Comparison of ENCODE assay signal across 9 mouse cellular contexts in genomic region chr8:119575366-119575726, GRCm38 (mm10). TPM values are rescaled to one million over a fixed set of nuclear protein-coding genes. Genes with fewer than 3 reads are reported as not detected.
DNase-seq lines count a peak whose midpoint lies in the region; ATAC-seq and TF ChIP-seq lines count a peak whose summit lies in the region.
"Had no signal": no experiment of that assay in that cellular context is flagged by ENCODE, and none has a peak within 500 bp of the region (broad histone marks: within the 10 kb centered on the region; RNA-seq: fewer than 3 reads in every experiment).

No protein-coding gene starts in this region.

- TF ChIP-seq POLR2A in kidney, adult 2 months (IDR thresholded peaks at IDR 0.05; ENCODE audit: low read depth, low read length): no peak
- TF ChIP-seq POLR2A in bone marrow, adult 2 months (IDR thresholded peaks at IDR 0.05; ENCODE audit: borderline replicate concordance, control insufficient read depth, low read depth, low read length): no peak

- no peaks in the 10 kb centered on the region for H3K9me3 ChIP-seq in hindbrain, embryonic 13.5 days
- H3K9me3 ChIP-seq in midbrain, embryonic 14.5 days (ENCODE audit: control insufficient read depth, low read length): no peaks in the 10 kb centered on the region

- H3K9ac ChIP-seq in hindbrain, embryonic 13.5 days: peak overlapping the region; percentile 84
- H3K9ac ChIP-seq in midbrain, embryonic 14.5 days (replicated peaks; ENCODE audit: low read length): peak overlapping the region; percentile 75

- peak; percentile 59; the same call in 1 of the 2 replicates for ATAC-seq in hindbrain, embryonic 13.5 days (ENCODE audit: low FRiP score)
- no peak for ATAC-seq in midbrain, embryonic 14.5 days (ENCODE audit: low FRiP score, low TSS enrichment)

- no peaks in the 10 kb centered on the region for H3K36me3 ChIP-seq in kidney, adult 2 months (ENCODE audit: control insufficient read depth, insufficient read depth, low read length)
- no peaks in the 10 kb centered on the region for H3K36me3 ChIP-seq in hindbrain, embryonic 13.5 days
- H3K36me3 ChIP-seq in midbrain, embryonic 14.5 days (ENCODE audit: control insufficient read depth, insufficient read depth, low read length): 0 out of 2 replicates have a peak, but pooled peaks cover 4% of the 10 kb centered on the region

- TF ChIP-seq CTCF in kidney, adult 2 months (conservative IDR thresholded peaks at IDR 0.05; ENCODE audit: insufficient read depth, insufficient read length, low read depth, low read length): no peak
- TF ChIP-seq CTCF in bone marrow, adult 2 months (IDR thresholded peaks at IDR 0.05; ENCODE audit: control insufficient read depth, insufficient read depth, low read length): no peak

- WGBS in kidney, adult 2 months: 2% methylated on average over 16 of the region's 16 CpGs
- WGBS in bone marrow, adult 2 months: 2% methylated on average over 16 of the region's 16 CpGs
- WGBS in hindbrain, embryonic 13.5 days: 4% methylated on average over 16 of the region's 16 CpGs
- 3% methylated on average over 16 of the region's 16 CpGs for WGBS in midbrain, embryonic 14.5 days

- no peak overlapping the region for H3K27ac ChIP-seq in kidney, adult 2 months (ENCODE audit: insufficient read depth, low read depth, low read length)
- H3K27ac ChIP-seq in bone marrow, adult 2 months (ENCODE audit: control insufficient read depth, insufficient read depth, low read depth, low read length, poor library complexity): no peak overlapping the region
- H3K27ac ChIP-seq in hindbrain, embryonic 13.5 days: no peak overlapping the region
- H3K27ac ChIP-seq in midbrain, embryonic 14.5 days (replicated peaks; ENCODE audit: low read depth, low read length): no peak overlapping the region; the same call in 1 of the 2 replicates

- H3K27me3 ChIP-seq in kidney, adult 2 months (replicated peaks; ENCODE audit: control insufficient read depth, insufficient read depth, low read length): no peaks in the 10 kb centered on the region
- peaks cover 34% of the 10 kb centered on the region for H3K27me3 ChIP-seq in hindbrain, embryonic 13.5 days
- H3K27me3 ChIP-seq in midbrain, embryonic 14.5 days (ENCODE audit: control insufficient read depth, insufficient read depth, low read length): 0 out of 2 replicates have a peak, but pooled peaks cover 8% of the 10 kb centered on the region

- peak overlapping the region; percentile 77 for H3K4me3 ChIP-seq in kidney, adult 2 months (ENCODE audit: insufficient read depth, low read depth, low read length)
- peak overlapping the region; percentile 80 for H3K4me3 ChIP-seq in bone marrow, adult 2 months (replicated peaks; ENCODE audit: control insufficient read depth, low read depth, low read length)
- peak overlapping the region; percentile 84 for H3K4me3 ChIP-seq in hindbrain, embryonic 13.5 days
- H3K4me3 ChIP-seq in midbrain, embryonic 14.5 days (replicated peaks; ENCODE audit: low read depth, low read length): peak overlapping the region; percentile 86

- H3K4me1 ChIP-seq in kidney, adult 2 months (ENCODE audit: control insufficient read depth, insufficient read depth, low read length): peaks cover 5% of the 10 kb centered on the region; the same call in 1 of the 2 replicates
- peaks cover 3% of the 10 kb centered on the region for H3K4me1 ChIP-seq in bone marrow, adult 2 months (ENCODE audit: control insufficient read depth, insufficient read depth, low read length)
- H3K4me1 ChIP-seq in hindbrain, embryonic 13.5 days (replicated peaks): peaks cover 30% of the 10 kb centered on the region
- peaks cover 11% of the 10 kb centered on the region for H3K4me1 ChIP-seq in midbrain, embryonic 14.5 days (ENCODE audit: control insufficient read depth, insufficient read depth, low read length)

- no peak for DNase-seq in kidney, adult 2 months
- DNase-seq in kidney, postnatal 36 days: no peak
- DNase-seq in midbrain, embryonic 14.5 days: no peak
- no peak for DNase-seq in testis, postnatal 10 days (ENCODE audit: low spot score)
- no peak for DNase-seq in urinary bladder, postnatal 4 days (ENCODE audit: low spot score in 2 of 2)
- no peak for DNase-seq in layer of hippocampus, adult 9-10 months (ENCODE audit: low spot score)

- H3K4me2 ChIP-seq in hindbrain, embryonic 13.5 days: peak overlapping the region; percentile 88
- peak overlapping the region; percentile 75 for H3K4me2 ChIP-seq in midbrain, embryonic 14.5 days (ENCODE audit: low read length)

RNA-seq across cellular contexts. Expression of gene Dnaaf1, which starts 0.3 kb away (rescaled TPM):
- 0.42 and 0.57 TPM in 2 replicates for polyA plus RNA-seq in kidney, adult 2 months (2012; rRNA removed)
- 0.34 and 0.70 TPM in 2 replicates for polyA plus RNA-seq in bone marrow, adult 2 months (2011; ENCODE audit: insufficient read depth, insufficient read length, low replicate concordance, missing spikeins)
- 0.29 and 0.31 TPM in 2 replicates for polyA plus RNA-seq in hindbrain, embryonic 13.5 days (2015; fragmentation: Nextera tagmentation; extraction: Ambion mirVana)
- polyA plus RNA-seq in midbrain, embryonic 14.5 days (2014; fragmentation: Nextera tagmentation; extraction: Ambion mirVana): 0.13 and 0.23 TPM in 2 replicates

RNA-seq across cellular contexts. Expression of gene Hsdl1, which starts 0.4 kb away (rescaled TPM):
- polyA plus RNA-seq in kidney, adult 2 months (2012; rRNA removed): 20.0 and 23.1 TPM in 2 replicates
- polyA plus RNA-seq in bone marrow, adult 2 months (2011; ENCODE audit: insufficient read depth, insufficient read length, low replicate concordance, missing spikeins): 14.5 and 22.2 TPM in 2 replicates
- 138 and 150 TPM in 2 replicates for polyA plus RNA-seq in hindbrain, embryonic 13.5 days (2015; fragmentation: Nextera tagmentation; extraction: Ambion mirVana)
- polyA plus RNA-seq in midbrain, embryonic 14.5 days (2014; fragmentation: Nextera tagmentation; extraction: Ambion mirVana): 178 and 204 TPM in 2 replicates

RNA-seq across cellular contexts. Expression of gene Mbtps1, which starts 16.8 kb away (rescaled TPM):
- 58.0 and 67.3 TPM in 2 replicates for polyA plus RNA-seq in kidney, adult 2 months (2012; rRNA removed)
- polyA plus RNA-seq in bone marrow, adult 2 months (2011; ENCODE audit: insufficient read depth, insufficient read length, low replicate concordance, missing spikeins): 19.7 and 35.3 TPM in 2 replicates
- polyA plus RNA-seq in hindbrain, embryonic 13.5 days (2015; fragmentation: Nextera tagmentation; extraction: Ambion mirVana): 61.3 and 63.2 TPM in 2 replicates
- 40.4 and 59.5 TPM in 2 replicates for polyA plus RNA-seq in midbrain, embryonic 14.5 days (2014; fragmentation: Nextera tagmentation; extraction: Ambion mirVana)

RNA-seq across cellular contexts. Expression of gene Taf1c, which starts 29.7 kb away (rescaled TPM):
- 10.2 and 12.8 TPM in 2 replicates for polyA plus RNA-seq in kidney, adult 2 months (2012; rRNA removed)
- polyA plus RNA-seq in bone marrow, adult 2 months (2011; ENCODE audit: insufficient read depth, insufficient read length, low replicate concordance, missing spikeins): 9.6 and 17.6 TPM in 2 replicates
- polyA plus RNA-seq in hindbrain, embryonic 13.5 days (2015; fragmentation: Nextera tagmentation; extraction: Ambion mirVana): 12.6 and 14.5 TPM in 2 replicates
- 14.6 and 16.6 TPM in 2 replicates for polyA plus RNA-seq in midbrain, embryonic 14.5 days (2014; fragmentation: Nextera tagmentation; extraction: Ambion mirVana)

RNA-seq across cellular contexts. Expression of gene Adad2, which starts 37.2 kb away (rescaled TPM):
- not detected in 2 replicates for polyA plus RNA-seq in kidney, adult 2 months (2012; rRNA removed)
- not detected in 2 replicates for polyA plus RNA-seq in bone marrow, adult 2 months (2011; ENCODE audit: insufficient read depth, insufficient read length, low replicate concordance, missing spikeins)
- not detected in 2 replicates for polyA plus RNA-seq in hindbrain, embryonic 13.5 days (2015; fragmentation: Nextera tagmentation; extraction: Ambion mirVana)
- 0.21 and 0.32 TPM in 2 replicates for polyA plus RNA-seq in midbrain, embryonic 14.5 days (2014; fragmentation: Nextera tagmentation; extraction: Ambion mirVana)
- polyA plus RNA-seq: Patski had no signal
